Mouse (Mus musculus): Measurements from ENCODE around the gene Klhl30.

DNA sequence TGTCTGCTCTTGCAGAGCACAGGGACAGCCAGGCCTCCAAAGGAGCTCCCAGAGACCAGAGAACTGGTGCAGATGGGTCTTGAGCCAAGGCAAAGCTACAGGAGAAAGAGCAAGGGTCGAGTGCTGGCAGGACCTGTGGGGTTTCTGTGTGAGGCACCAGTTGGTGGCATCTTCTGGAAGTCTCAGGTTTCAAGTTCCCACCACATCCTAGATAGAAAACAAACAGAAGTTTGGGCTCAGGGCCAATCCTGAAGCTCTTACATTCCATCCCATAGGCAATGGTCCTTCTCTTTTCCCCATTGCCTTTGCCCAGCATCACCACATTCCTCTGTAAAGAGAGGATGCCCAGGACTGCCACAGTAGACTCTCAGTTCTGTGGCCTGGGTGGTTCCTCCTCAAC is 54.2 kb downstream of the Klhl30 start:
- no peak for TF ChIP-seq NRF1 (IDR thresholded peaks at IDR 0.05; ENCODE audit: low read depth, low read length)
- no peak for TF ChIP-seq SIN3A (IDR thresholded peaks at IDR 0.05; ENCODE audit: low read length)
- no peak for TF ChIP-seq ETS1 (conservative IDR thresholded peaks at IDR 0.05; ENCODE audit: low read depth, low read length)
- no peak for TF ChIP-seq MAX (IDR thresholded peaks at IDR 0.05; ENCODE audit: low read length)
- no peak for TF ChIP-seq ZMIZ1 (IDR thresholded peaks at IDR 0.05; ENCODE audit: low read depth, low read length)

Data from CH12.LX (cell line).